Mouse (Mus musculus) olfactory bulb, adult 2 months (tissue): Measurements from ENCODE around the gene 4932438H23Rik.

Source experiments
- CTCF ChIP-seq: fragments of 200-500 bp; IDR thresholded peaks from 2 replicates; pipeline ENCODE4 v1.5.1; 2012; ENCODE audit warnings: low read depth, mild to moderate bottlenecking, low read length, moderate library complexity; ENCODE audit not compliant: insufficient read depth
- POLR2A ChIP-seq: fragments of 200-500 bp; IDR thresholded peaks from 2 replicates; pipeline ENCODE4 v1.6.1; 2012; ENCODE audit warnings: mild to moderate bottlenecking, low read depth, low read length, moderate library complexity; ENCODE audit not compliant: insufficient read depth

GRCm38 (mm10) chr16:91043461-91044248 lies 51.3 kb downstream of the 4932438H23Rik start:
- TF ChIP-seq POLR2A (no peak), CTCF (no peak)
